ENCODE assay signal across 14 mouse cellular contexts in genomic region chr12:117256849-117257204, GRCm38 (mm10).
DNase-seq lines count a peak whose midpoint lies in the region; ATAC-seq lines count a peak whose summit lies in the region.
"Had no signal": no experiment of that assay in that cellular context is flagged by ENCODE, and none has a peak within 500 bp of the region (broad histone marks: within the 10 kb centered on the region; RNA-seq: fewer than 3 reads in every experiment).

No protein-coding gene starts in this region.

- H3K27me3 ChIP-seq in embryonic facial prominence, embryonic 11.5 days (ENCODE audit: control insufficient read depth, insufficient read depth, low read length) = no peaks in the 10 kb centered on the region
- no peaks in the 10 kb centered on the region for H3K27me3 ChIP-seq in forebrain, embryonic 14.5 days (replicated peaks; ENCODE audit: control insufficient read depth, insufficient read depth, low read length)
- no peaks in the 10 kb centered on the region for H3K27me3 ChIP-seq in hindbrain, embryonic 16.5 days (replicated peaks; ENCODE audit: control insufficient read depth, insufficient read depth, low read length)
- no peaks in the 10 kb centered on the region for H3K27me3 ChIP-seq in midbrain, embryonic 16.5 days (ENCODE audit: control insufficient read depth, insufficient read depth, low read depth, low read length)
- H3K27me3 ChIP-seq: intestine, embryonic 15.5 days had no signal

- no peak overlapping the region for H3K4me2 ChIP-seq in embryonic facial prominence, embryonic 11.5 days (ENCODE audit: low read depth, low read length)
- H3K4me2 ChIP-seq in forebrain, embryonic 14.5 days (ENCODE audit: low read length) = no peak overlapping the region
- H3K4me2 ChIP-seq in hindbrain, embryonic 16.5 days (ENCODE audit: low read length) = no peak overlapping the region
- H3K4me2 ChIP-seq in midbrain, embryonic 16.5 days (ENCODE audit: low read length) = no peak overlapping the region
- H3K4me2 ChIP-seq: intestine, embryonic 15.5 days had no signal

- H3K4me1 ChIP-seq in embryonic facial prominence, embryonic 11.5 days (ENCODE audit: control insufficient read depth, insufficient read depth, low read length) = 0 out of 2 replicates have a peak, but pooled peaks cover 3% of the 10 kb centered on the region
- H3K4me1 ChIP-seq in forebrain, embryonic 14.5 days (ENCODE audit: control insufficient read depth, insufficient read depth, low read length) = peaks cover 37% of the 10 kb centered on the region
- H3K4me1 ChIP-seq in hindbrain, embryonic 16.5 days (ENCODE audit: control insufficient read depth, insufficient read depth, low read depth, low read length) = peaks cover 21% of the 10 kb centered on the region
- peaks cover 48% of the 10 kb centered on the region for H3K4me1 ChIP-seq in midbrain, embryonic 16.5 days (ENCODE audit: control insufficient read depth, insufficient read depth, low read length)
- H3K4me1 ChIP-seq: intestine, embryonic 15.5 days had no signal

- no peaks in the 10 kb centered on the region for H3K9me3 ChIP-seq in embryonic facial prominence, embryonic 11.5 days (replicated peaks; ENCODE audit: control insufficient read depth, low read length)
- H3K9me3 ChIP-seq in forebrain, embryonic 14.5 days (replicated peaks; ENCODE audit: control insufficient read depth, low read length) = no peaks in the 10 kb centered on the region
- H3K9me3 ChIP-seq in hindbrain, embryonic 16.5 days (ENCODE audit: control insufficient read depth, low read length) = no peaks in the 10 kb centered on the region
- H3K9me3 ChIP-seq in midbrain, embryonic 16.5 days (replicated peaks; ENCODE audit: control insufficient read depth, low read length, poor library complexity, severe bottlenecking) = no peaks in the 10 kb centered on the region
- H3K9me3 ChIP-seq: intestine, embryonic 15.5 days had no signal

- no peak for ATAC-seq in embryonic facial prominence, embryonic 11.5 days (replicated peaks; ENCODE audit: insufficient number of reproducible peaks, low FRiP score, low TSS enrichment, low read depth)
- ATAC-seq in forebrain, embryonic 14.5 days = no peak
- ATAC-seq in hindbrain, embryonic 16.5 days = no peak; the same call in 1 of the 2 replicates
- no peak for ATAC-seq in midbrain, embryonic 16.5 days
- no peak for ATAC-seq in CD4-positive, CD25-positive, alpha-beta regulatory T cell, adult 4 months
- ATAC-seq: intestine, embryonic 15.5 days had no signal

- H3K4me3 ChIP-seq in embryonic facial prominence, embryonic 11.5 days (ENCODE audit: low read depth, low read length) = no peak overlapping the region
- no peak overlapping the region for H3K4me3 ChIP-seq in forebrain, embryonic 14.5 days (ENCODE audit: low read depth, low read length)
- no peak overlapping the region for H3K4me3 ChIP-seq in hindbrain, embryonic 16.5 days (ENCODE audit: low read length)
- H3K4me3 ChIP-seq in midbrain, embryonic 16.5 days (ENCODE audit: low read depth, low read length) = no peak overlapping the region
- H3K4me3 ChIP-seq: heart, adult 2 months; intestine, embryonic 15.5 days had no signal

- WGBS in embryonic facial prominence, embryonic 11.5 days = 46% methylated on average over 5 of the region's 5 CpGs
- WGBS in forebrain, embryonic 14.5 days = 41% methylated on average over 5 of the region's 5 CpGs
- 43% methylated on average over 5 of the region's 5 CpGs for WGBS in hindbrain, embryonic 16.5 days
- 24% methylated on average over 5 of the region's 5 CpGs for WGBS in midbrain, embryonic 16.5 days

- DNase-seq in embryonic facial prominence, embryonic 11.5 days (ENCODE audit: low spot score) = no peak
- peak; percentile 32 for DNase-seq in forebrain, embryonic 14.5 days (ENCODE audit: low spot score)
- DNase-seq in adrenal gland, postnatal 36 days = no peak
- no peak for DNase-seq in urinary bladder, adult 2 months (ENCODE audit: low spot score)
- DNase-seq: cerebellum, adult 2 months; heart, adult 2 months; heart, postnatal 10 days; kidney, postnatal 36 days; lung, postnatal 14 days had no signal

- peak overlapping the region; percentile 53 for H3K27ac ChIP-seq in embryonic facial prominence, embryonic 11.5 days (replicated peaks; ENCODE audit: low read depth, low read length)
- peak overlapping the region; percentile 93 for H3K27ac ChIP-seq in forebrain, embryonic 14.5 days (ENCODE audit: low read depth, low read length)
- peak overlapping the region; percentile 71 for H3K27ac ChIP-seq in hindbrain, embryonic 16.5 days (ENCODE audit: low read depth, low read length)
- peak overlapping the region; percentile 86 for H3K27ac ChIP-seq in midbrain, embryonic 16.5 days (ENCODE audit: low read length)
- H3K27ac ChIP-seq: heart, adult 2 months; intestine, embryonic 15.5 days; liver, embryonic 14.5 days had no signal

- no peak overlapping the region; the same call in 1 of the 2 replicates for H3K9ac ChIP-seq in embryonic facial prominence, embryonic 11.5 days (replicated peaks; ENCODE audit: low read length)
- H3K9ac ChIP-seq in forebrain, embryonic 14.5 days (ENCODE audit: low read length) = peak overlapping the region; percentile 51; the same call in 1 of the 2 replicates
- H3K9ac ChIP-seq in hindbrain, embryonic 16.5 days (ENCODE audit: low read depth, low read length) = peak overlapping the region; percentile 52; the same call in 1 of the 2 replicates
- peak overlapping the region; percentile 51; the same call in 1 of the 2 replicates for H3K9ac ChIP-seq in midbrain, embryonic 16.5 days (ENCODE audit: low read depth, low read length)
- H3K9ac ChIP-seq: intestine, embryonic 15.5 days; liver, embryonic 14.5 days had no signal

- H3K36me3 ChIP-seq in embryonic facial prominence, embryonic 11.5 days (replicated peaks; ENCODE audit: control insufficient read depth, insufficient read depth, low read depth, low read length) = no peaks in the 10 kb centered on the region
- peaks cover 27% of the 10 kb centered on the region; the same call in 1 of the 2 replicates for H3K36me3 ChIP-seq in forebrain, embryonic 14.5 days (ENCODE audit: control insufficient read depth, insufficient read depth, low read length)
- H3K36me3 ChIP-seq in hindbrain, embryonic 16.5 days (ENCODE audit: control insufficient read depth, insufficient read depth, low read length) = peaks cover 3% of the 10 kb centered on the region; the same call in 1 of the 2 replicates
- H3K36me3 ChIP-seq in midbrain, embryonic 16.5 days (ENCODE audit: control insufficient read depth, insufficient read depth, low read length) = 0 out of 2 replicates have a peak, but pooled peaks cover 6% of the 10 kb centered on the region
- H3K36me3 ChIP-seq: intestine, embryonic 15.5 days had no signal
